Mouse (Mus musculus): ENCODE results near the gene Islr2.

Gene Islr2

GRCm38 (mm10) chr9:58156819-58157560 is 47.1 kb downstream of the Islr2 start:
- ATAC-seq (ENCODE audit: insufficient number of reproducible peaks, low FRiP score, low TSS enrichment) = no peak

GRCm38 (mm10) chr9:58155366-58155765 is 48.8 kb downstream of the Islr2 start:
- no peak for ATAC-seq (ENCODE audit: insufficient number of reproducible peaks, low FRiP score, low TSS enrichment)

GRCm38 (mm10) chr9:58153095-58153494 is 51.0 kb downstream of the Islr2 start:
- ATAC-seq (ENCODE audit: insufficient number of reproducible peaks, low FRiP score, low TSS enrichment) = no peak

- no peak for ATAC-seq (ENCODE audit: insufficient number of reproducible peaks, low FRiP score, low TSS enrichment)
Observed at GRCm38 (mm10) chr9:58150733-58151361, 53.3 kb downstream of the Islr2 start.

GRCm38 (mm10) chr9:58148806-58149205 is 55.3 kb downstream of the Islr2 start:
- no peak for ATAC-seq (ENCODE audit: insufficient number of reproducible peaks, low FRiP score, low TSS enrichment)

All from cerebellum, adult (tissue).